Mouse (Mus musculus): Measurements from ENCODE around the gene Tk2.

The Tk2 gene

DNA sequence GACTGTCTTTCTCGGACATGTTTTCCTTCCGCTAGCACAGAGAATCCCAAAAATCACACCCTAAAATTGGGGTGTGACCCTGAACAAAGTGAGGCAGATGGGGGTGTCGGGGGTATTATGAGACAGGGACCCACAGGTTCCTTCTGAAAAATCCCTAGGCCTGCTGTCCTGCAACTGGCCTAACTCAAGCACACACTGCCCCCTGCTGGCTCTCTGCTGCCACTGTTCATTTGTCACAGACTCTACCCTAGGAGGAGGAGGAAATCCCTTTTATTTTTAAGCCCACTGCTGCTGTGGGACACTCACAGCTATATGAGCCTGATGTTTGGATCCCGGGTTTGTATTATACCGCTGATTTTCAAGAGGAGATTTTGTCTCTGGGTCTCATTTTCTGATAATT lies 28.6 kb downstream of the Tk2 start:
- DNase-seq (ENCODE audit: low read depth): peak; percentile 51

DNA sequence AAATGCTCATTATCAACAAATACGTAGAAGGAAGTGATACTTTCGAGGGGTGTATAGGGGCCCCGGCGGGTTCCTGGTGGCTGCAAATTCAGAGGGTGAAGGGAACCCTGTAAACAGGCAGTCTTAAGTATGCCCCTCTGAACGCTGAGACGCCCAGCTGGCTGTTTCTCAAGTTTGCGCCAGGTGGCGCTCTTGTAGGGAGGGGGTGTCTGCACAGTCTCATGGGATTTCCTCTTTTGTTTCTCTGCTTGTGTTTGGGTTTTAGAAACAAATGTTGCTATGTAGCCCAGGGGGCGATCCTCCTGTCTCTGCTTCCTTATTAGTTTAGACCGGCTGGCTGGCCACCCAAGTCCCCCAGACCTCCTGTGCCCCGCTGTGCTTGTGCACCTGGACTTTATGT lies 29.3 kb downstream of the Tk2 start:
- DNase-seq (ENCODE audit: low read depth): no peak

DNA sequence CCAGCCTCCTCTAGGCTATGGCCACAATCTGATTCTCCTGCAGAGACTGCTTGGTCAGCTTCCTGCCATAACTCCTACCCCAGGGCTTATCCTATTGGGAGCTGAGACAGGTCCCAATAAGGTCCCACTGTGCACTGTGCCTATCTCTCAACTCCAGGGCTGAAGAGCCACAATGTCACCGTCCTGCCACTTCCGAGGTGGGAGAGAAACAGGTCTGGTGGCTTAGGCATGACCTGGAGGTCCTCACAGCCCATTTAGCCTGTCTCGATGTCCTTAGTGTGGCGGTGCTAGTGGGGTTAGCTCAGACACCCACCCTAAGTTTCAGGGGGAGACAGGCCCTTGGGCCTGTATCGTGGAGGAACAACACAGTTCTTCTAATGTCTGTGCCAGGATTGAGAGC lies 30.8 kb downstream of the Tk2 start:
- no peak for DNase-seq (ENCODE audit: low read depth)

DNA sequence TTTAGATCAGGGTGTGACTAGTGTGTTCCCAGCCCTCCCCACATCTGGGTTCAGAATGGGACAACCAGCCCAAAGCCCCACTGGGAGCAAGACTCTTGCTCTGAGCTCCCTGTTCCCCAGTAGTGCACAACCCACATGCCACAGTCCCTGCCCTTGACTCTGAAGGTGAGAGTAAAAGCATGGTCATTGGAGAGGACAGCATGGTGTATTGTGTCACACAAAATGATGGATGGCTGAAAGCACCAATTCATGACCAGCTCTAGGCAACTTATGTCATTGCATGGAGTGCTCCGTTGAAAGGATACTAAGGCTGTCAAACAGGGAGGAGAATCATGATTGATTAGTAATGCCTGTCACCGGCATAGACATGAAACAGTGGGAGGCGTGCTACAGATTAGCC lies 43.1 kb downstream of the Tk2 start:
- DNase-seq (ENCODE audit: low read depth): no peak

DNA sequence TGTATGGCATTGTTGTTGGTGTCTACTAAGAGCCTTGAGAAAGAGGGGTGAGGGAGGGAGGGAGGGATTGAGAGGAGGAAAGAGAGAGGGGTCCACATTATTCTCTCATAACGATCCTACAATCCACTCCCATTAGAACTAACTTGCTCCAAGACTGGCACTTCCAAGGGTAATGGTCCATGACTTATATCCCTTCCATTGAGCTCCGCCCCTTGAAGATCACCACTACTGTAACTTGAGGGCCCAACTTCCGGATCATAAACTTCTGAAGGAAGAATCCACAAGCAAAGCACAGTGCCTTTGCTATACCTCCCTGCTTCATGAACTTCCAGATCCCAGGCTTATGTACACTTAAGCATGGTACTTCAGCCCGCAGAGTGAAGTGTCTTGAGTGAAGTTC lies 46.0 kb downstream of the Tk2 start:
- no peak for DNase-seq (ENCODE audit: low read depth)

DNA sequence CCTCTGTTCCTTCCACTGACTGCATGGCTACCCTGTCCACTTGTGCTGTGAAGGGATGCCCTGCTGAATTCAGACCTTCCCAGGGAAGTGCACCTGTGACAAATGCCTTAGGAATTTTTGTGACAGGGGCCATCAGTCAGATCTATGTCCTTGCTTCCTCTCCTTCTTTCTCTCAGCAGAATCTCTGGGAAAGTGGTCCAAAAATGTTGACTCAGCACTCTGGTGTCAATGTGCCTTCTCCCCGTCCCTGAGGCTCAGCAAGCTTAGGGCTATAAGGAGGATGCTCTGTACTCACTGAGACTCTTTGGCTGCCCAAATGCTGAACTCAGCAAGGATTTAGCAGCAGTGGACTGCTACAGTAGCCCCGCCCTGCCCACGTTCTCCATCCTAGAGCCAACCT lies 46.7 kb downstream of the Tk2 start:
- DNase-seq (ENCODE audit: low read depth): no peak

DNA sequence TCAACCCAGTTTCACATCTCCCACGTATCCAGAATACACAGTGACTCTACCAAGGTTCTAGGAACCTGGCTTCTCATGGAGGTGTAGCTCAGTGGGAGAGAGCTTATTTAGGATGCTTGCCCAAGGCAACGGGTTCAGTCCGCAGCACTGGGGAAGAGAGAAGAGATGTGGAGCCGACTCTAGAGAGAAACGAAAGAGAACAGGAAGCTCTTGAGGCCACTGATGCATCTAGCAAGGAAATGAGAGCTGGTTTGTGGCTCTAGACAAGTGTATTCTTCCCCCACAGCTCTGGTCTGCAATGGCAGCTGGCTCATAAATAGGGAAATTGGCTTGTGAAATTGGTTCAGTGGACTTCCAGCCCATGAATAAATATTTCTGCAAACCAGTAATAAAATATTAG lies 48.6 kb downstream of the Tk2 start:
- no peak for DNase-seq (ENCODE audit: low read depth)

DNA sequence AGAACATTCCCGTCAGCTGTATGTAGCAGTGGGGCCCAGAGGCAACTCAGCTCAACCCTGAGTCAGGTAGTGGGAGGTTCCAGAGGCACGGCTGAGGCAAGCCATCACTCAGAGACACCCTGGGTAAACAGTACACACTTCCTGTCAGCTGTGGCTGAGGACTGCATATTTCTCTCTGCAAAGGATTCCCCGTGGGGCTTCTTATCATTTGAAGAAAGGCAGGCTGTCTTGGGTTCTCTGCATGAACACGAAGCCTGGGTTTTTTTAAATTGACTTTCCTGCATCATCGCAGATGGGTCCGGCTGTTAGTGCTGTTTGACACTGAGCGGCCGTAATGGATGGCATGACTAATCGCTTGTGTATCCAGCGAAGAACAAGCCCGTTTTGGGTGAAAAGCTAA lies 56.9 kb downstream of the Tk2 start:
- no peak for DNase-seq (ENCODE audit: low read depth)

DNA sequence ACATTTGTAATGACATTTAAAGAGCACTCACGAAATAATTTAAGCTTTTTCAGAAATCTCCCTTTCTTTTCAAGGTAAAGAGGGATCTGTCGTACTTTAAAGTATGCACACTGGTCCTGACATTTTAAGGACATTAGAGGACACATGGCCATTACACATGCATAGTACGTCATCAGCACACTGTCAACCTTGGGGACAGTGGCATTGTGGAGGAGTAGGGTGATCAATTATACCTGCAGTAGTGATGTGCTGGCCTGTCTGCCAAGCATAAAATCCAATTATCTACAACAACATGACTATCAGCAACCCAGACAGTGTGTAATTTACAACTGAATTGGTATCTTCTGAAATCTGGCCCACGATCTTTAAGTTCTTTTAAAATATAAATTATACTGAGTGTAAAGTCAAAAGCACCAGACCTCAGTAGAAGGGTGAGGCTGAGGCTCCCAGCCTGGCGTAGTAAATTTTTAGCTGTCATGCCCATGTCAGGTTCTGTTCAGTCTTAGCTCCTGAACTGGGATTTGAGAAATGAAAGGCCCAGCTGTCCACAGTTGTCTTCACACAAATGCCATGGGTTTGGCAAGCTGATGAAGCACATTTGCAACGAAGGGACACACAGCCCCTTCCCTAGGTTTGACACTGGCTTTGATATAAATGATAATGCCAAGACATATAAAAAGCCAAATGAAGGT lies 57.4 kb downstream of the Tk2 start:
- DNase-seq (ENCODE audit: low read depth): no peak

DNA sequence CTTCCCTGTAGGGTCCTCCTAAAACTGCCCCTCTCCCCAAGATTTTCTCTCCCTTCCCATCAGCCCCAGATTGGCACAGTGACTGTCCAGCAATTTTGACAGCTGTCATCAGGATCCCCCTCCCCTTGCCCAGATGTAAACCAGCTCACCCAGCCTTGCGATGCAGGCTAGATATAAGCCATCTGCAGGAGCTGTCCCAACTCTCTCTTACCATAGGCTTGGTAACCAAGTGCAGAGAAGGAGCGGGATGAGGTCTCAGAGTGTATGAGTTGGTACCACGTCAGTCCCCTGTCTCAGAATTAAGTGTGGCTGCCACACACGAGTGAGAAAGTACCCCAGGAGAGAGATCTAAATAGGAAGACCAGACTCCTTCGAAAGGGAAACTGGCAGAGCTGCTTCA lies 59.9 kb downstream of the Tk2 start:
- DNase-seq (ENCODE audit: low read depth): no peak

DNA sequence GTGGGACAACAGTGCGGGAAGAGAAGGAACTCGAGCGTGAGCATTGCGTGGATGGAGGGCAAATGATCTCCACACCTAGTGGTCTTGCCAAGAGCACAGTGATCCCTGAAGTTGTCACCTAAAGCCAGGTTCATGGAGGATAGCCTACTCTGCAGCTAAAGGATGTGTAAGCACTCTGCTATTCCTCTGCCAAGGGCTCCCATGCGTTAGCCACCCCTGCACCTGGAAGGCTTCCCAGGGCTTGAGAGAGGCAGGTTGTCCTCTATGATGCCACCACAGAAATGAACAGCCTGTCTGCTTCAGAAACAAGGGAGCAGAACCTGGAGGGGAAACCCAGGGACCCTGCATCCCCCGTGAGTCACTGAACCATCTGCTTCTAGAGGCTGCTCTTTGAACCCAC lies 60.7 kb downstream of the Tk2 start:
- DNase-seq (ENCODE audit: low read depth): no peak

DNA sequence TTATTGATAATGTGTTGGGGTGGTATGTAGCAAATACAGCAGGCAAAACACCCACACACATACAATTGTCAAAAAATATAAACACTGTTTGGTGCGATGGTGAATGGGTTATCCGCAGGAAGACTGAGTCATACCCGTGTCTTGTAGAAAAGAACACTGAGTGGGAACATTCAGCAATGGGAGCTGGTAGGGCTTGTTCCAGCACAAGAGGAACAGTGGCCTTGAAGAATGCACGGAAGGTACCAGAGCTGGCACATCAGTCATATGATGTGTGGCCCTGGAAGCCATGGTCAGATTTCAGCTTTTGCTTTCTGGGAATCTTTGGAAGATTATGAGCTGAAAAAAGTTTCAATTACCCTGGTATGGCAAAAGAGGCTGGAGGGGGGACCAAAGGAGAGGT lies 61.5 kb downstream of the Tk2 start:
- DNase-seq (ENCODE audit: low read depth): no peak

DNA sequence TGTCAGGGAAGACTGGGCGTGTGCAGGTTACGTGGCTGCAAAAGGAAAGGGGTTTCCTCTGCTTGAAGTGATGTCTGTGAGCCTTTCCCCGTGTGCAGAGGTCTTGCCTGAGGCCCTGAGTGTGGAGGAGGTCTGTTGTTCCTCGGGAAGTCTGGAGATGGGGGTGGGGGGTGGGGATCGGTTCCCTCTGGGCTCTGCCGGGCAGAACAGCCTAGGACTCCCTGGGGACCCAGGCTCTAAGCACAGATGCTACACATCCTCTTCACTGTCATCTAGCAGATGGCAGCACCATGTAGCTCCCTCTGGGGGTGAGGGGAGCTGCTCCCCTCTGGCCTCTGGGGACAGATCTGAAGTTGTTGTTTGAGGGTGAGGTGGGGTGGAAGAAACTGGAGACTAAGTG lies 63.5 kb downstream of the Tk2 start:
- DNase-seq (ENCODE audit: low read depth): no peak

DNA sequence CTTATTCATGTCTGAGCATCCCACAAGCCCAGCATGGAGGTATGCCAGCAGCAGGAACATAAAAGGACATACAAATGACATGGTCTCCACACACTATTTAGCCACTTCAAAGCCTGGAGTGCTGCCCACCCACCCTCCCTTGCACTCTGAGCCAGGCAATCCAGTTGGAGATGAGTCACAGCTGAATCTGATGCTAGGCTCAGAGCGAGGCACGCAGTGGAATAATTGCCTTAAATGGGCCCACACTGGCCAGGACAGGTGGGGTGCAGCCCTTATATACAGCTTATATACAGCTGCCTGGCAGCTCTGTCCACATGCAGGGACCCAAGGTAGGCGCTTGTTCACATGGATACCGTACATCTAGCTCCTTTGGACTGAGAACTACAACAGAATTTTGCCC lies 71.3 kb downstream of the Tk2 start:
- no peak for DNase-seq (ENCODE audit: low read depth)
